Mouse (Mus musculus) cortical plate, adult 2 months (tissue): Measurements from ENCODE around the gene Cemip2. TPM values are rescaled to one million over a fixed set of nuclear protein-coding genes. Genes with fewer than 3 reads are reported as not detected.

Experiments
- H3K27ac ChIP-seq: fragments of 200-500 bp; 2 replicates; pipeline ENCODE4 v1.5.1; 2012; ENCODE audit warnings: low read length, control low read depth, inconsistent platforms; ENCODE audit not compliant: insufficient read depth
- H3K4me1 ChIP-seq: fragments of 200-500 bp; 2 replicates; pipeline ENCODE4 v1.6.1; 2011; ENCODE audit warnings: low read length; ENCODE audit not compliant: control insufficient read depth, insufficient read depth
- H3K4me3 ChIP-seq: fragments of 200-500 bp; 2 replicates; pipeline ENCODE4 v1.5.1; 2011; ENCODE audit warnings: mild to moderate bottlenecking, low read length, control low read depth; ENCODE audit not compliant: insufficient read depth
- CTCF ChIP-seq: fragments of 200-500 bp; IDR thresholded peaks from 2 replicates; pipeline ENCODE4 v1.5.1; 2011; ENCODE audit warnings: mild to moderate bottlenecking, control low read depth, low read length; ENCODE audit not compliant: insufficient read depth; ENCODE audit errors: extremely low read depth
- POLR2A ChIP-seq: fragments of 200-500 bp; IDR thresholded peaks from 2 replicates; pipeline ENCODE4 v1.6.1; 2011; ENCODE audit warnings: mild to moderate bottlenecking, low read length, control low read depth; ENCODE audit not compliant: insufficient read depth; ENCODE audit errors: extremely low read depth
- polyA plus RNA-seq: library from polyadenylated mRNA; depleted of rRNA; stranded (reverse); fragments of >200 nt; gene quantifications from 2 replicates; pipeline ENCODE4 v1.2.3, GENCODE M21; 2012

The Cemip2 gene
- polyA plus RNA-seq, 1 experiment, result 5.6 TPM

DNA sequence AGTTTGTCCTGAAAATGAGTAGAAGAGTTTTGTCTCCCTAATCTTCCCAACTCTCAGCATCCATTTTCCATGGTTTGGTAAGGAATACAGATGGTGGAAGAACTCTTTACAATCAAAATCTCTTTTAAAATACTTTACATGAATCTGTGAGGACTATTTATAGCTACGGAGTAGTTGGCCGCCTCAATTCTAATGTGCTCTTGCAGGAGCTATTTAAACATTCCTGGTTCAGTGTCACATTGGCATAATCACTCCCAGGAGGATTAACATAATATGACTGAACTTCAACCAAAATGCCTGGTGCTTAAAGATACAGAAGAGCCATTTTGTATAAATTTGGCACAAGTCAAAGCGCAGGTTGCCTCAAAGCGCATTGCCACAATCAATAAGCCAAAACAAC, 2.5 kb upstream of the Cemip2 start:
- Histone ChIP-seq H3K4me3 (no peak overlapping the region), H3K4me1 (peaks cover 3% of the 10 kb centered on the region; the same call in 1 of the 2 replicates), H3K27ac (no peak overlapping the region)
- TF ChIP-seq POLR2A, result no peak
- no peak for TF ChIP-seq CTCF

DNA sequence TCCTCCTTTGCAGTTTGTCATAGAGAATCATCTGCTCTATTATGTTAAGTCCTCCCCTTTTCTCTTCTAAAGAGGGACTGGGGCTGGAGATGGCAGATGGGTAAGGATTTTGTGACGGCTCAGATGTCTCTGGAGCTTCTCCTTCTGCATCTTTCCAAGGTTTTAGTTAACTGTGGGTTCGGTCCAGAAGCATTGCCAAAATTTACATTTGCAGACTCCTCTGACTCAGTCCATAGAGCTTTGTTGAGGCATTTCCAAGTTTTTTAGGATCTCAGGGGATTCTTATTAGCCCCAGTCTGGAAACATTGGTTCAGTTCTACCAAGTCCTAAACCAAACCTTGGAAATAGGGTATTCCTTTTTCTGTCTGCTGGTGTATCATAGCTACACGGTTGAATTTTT, 1.5 kb upstream of the Cemip2 start:
- no peak overlapping the region for H3K27ac ChIP-seq
- no peak overlapping the region for H3K4me3 ChIP-seq
- peaks cover 4% of the 10 kb centered on the region; the same call in 1 of the 2 replicates for H3K4me1 ChIP-seq
- TF ChIP-seq CTCF, result no peak
- no peak for TF ChIP-seq POLR2A

DNA sequence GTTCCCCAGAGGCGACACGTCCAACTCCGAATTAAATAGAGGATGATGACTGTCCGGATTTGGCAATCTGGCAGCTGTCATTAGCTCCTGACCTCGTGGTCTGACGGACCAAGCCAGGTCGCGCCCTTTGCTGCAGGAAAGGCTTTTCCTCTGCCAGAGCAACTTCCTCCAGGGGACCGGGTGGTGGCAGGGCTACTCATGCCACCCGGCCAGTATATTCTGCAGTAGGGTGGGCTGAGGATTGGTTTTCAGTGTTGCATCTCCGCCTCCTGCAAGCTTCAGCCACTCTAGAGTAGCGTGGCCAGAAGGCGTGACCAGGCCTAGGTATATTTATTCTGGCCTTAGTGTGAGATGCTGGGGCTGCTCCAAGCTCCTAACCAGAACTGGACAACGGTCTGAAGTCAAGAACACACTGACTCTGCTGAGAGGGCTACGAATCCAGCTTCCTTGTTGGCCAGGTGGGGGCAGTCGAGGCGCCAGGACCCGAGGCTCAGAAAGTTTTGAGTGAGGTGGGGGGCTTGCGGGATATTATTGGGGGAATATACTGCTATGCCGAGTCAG, 891 bp upstream of the Cemip2 start:
- H3K4me3 ChIP-seq, result no peak overlapping the region; the same call in 1 of the 2 replicates
- no peak overlapping the region for H3K27ac ChIP-seq
- no peak for TF ChIP-seq POLR2A
- 0 out of 2 replicates have a peak, but pooled peaks have one; percentile 9 for TF ChIP-seq CTCF
- H3K4me1 ChIP-seq, result peaks cover 4% of the 10 kb centered on the region; the same call in 1 of the 2 replicates

DNA sequence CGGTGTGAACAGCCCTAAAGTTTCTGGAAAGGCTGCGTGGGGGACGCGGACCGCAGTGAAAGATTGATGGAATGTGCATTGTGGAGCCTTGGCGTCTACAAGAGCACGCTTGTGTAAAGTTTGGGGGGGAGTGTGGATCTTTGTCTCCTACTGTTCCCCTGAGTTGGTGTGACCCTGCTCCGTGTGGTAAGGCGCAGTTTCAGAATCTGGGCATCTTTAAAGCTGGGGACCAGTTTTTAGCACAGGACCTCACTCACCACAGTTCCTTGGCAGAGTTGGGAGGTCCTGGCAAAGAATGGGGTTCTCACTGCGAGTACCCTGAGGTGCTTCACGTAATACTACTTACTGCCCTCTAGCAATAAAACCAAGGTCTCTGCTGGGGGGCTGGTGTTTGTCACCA, 964 bp downstream of the Cemip2 start:
- Histone ChIP-seq H3K27ac (no peak overlapping the region), H3K4me1 (peaks cover 4% of the 10 kb centered on the region; the same call in 1 of the 2 replicates), H3K4me3 (peak overlapping the region; percentile 77)
- TF ChIP-seq CTCF (no peak), POLR2A (no peak)

DNA sequence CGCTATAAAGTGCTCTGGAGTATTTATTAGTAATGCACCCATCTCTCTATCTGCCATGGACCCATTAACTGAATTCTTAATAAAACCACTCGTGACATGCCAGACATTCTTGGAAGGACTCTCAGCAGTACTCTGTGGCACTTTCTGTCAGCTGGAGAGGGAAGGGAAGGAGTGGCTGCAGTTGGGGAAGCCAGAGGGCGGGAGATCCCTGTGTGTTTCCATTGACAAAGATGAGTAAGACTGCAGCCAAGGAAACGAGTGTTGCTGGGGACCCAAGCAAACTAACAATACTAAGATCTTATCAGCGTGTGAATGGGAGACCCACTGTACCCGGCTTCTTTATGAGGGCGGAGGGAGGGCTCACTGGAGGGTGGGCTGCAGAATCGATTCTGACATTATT, 2.5 kb downstream of the Cemip2 start:
- TF ChIP-seq CTCF (no peak), POLR2A (no peak)
- H3K4me1 ChIP-seq, result peaks cover 5% of the 10 kb centered on the region; the same call in 1 of the 2 replicates
- no peak overlapping the region; the same call in 1 of the 2 replicates for H3K4me3 ChIP-seq
- no peak overlapping the region for H3K27ac ChIP-seq

DNA sequence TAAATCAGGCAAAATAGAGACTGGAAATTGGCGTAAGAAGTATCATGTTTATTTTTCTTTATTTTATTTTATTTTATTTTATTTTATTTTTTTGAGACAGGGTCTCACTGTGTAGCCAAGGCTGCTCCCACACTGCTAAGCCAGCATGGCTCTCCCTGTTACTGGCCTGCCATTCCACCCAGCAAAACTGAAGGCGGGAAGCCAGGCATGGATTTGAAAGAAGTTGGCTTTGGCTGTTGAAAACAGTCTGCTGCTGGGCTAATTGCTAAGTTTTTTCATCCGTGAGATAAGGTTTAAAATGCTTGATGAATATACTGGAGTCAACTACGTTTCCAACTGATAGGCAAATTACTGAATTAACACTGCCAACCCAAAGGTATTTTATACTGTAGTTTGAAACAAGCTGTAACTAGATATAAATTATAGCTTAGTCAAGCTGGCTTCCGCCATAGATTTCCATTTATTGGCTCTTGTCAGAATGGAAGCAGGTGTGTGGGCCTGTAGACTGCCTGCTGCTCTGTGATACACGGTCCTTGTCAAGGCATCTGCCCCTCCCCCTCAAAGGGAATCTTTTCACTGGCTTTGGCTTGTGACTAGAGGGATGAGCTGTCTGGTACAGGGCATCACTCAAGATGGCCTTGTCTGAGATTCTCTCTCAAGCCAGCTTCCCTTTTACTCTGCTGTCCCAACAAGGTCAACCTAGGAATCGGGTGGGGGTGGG, 3.1 kb downstream of the Cemip2 start:
- TF ChIP-seq CTCF (no peak), POLR2A (no peak)
- H3K27ac ChIP-seq, result no peak overlapping the region
- peaks cover 5% of the 10 kb centered on the region; the same call in 1 of the 2 replicates for H3K4me1 ChIP-seq
- H3K4me3 ChIP-seq, result no peak overlapping the region

DNA sequence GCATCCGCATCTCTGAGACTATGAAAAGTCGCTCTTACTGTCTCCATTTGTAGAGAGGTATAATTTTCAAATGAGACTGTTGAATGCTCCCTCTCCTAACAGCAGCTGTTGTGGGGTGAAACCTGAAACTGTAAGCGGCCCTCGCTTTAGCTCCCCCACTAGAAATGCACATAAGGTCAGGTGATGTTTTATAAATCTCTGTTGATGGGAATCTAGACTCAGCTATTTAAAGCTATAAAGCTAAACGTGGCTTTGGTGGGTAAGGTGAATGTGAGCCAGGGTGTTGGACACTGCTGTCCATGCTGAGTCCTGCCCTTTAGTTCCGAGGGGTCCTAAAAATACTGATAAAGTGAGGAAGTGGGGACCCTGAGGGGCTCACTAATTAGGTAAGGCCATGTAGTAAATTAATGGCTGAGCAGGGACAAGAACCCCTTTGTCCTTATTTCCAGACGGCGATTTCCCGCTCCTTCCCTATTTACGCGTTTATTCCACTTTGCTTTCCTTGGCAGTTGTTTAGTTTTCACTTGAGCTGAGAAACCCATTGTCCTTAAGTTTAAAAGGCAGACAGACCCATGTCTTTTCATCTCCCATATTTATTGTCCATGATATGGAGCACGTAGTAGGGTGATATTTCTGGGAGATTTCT, 3.8 kb downstream of the Cemip2 start:
- Histone ChIP-seq H3K4me1 (peaks cover 5% of the 10 kb centered on the region; the same call in 1 of the 2 replicates), H3K27ac (no peak overlapping the region), H3K4me3 (no peak overlapping the region)
- TF ChIP-seq CTCF (no peak), POLR2A (no peak)

DNA sequence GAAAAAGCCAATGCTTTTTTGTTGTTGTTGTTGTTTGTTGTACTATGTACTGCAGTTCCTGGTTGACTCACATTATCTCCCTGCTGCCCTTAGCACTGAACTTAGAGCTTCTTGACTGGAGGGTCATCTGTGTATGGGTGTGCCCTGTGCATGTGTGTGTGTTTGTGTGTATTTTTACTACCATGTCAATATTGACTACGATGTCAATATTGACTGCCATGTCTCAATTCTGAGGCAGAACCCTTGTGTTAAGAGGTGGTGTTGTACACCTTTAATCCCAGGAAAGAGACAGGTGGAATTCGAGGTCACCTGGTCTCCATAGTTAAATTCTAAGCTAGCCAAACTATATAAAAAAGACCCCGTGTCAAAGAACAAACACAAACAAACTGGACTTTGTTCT, 5.6 kb downstream of the Cemip2 start:
- peaks cover 7% of the 10 kb centered on the region; the same call in 1 of the 2 replicates for H3K4me1 ChIP-seq
- no peak overlapping the region for H3K27ac ChIP-seq
- TF ChIP-seq POLR2A (no peak), CTCF (no peak)

DNA sequence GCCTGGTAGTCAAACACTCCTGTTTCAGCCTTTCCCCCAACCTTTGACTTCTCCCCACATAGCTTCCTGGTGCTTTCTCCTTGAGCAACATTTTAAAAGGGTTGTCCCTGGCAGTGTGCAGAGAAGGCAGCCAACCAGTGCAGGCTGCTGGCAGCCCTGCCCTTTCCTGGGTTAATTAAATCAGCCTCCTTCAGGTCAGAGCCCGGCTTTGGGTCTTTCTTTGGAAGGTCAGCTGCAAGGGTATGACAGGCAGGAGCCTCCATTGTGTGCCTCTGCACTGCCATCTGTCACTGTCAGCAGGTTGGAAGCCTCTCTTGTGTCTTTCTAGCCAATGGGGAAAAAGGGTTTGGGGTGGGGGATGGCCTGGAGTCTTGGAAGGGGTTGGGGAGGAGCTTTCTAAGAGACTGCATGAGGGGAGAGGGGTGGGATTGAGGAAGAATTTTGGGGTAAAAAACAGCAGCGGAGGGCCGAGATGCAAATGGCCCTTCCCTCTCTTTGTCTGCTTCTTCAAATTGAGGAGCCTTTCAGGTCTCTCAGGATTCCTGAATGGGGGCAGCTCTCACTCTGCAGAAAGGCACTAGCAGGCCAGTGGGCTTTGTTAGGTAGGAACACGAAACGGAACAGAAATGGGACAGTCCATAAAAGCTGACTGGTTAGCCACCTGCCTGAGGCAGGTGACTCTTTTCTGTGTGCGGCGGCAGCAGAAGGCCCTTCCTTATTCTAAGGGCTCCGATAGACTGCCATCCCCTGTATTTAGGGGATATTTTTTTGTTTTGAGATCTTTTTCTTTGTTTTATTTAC, 6.4 kb downstream of the Cemip2 start:
- Histone ChIP-seq H3K4me1 (peaks cover 7% of the 10 kb centered on the region; the same call in 1 of the 2 replicates), H3K4me3 (no peak overlapping the region)
- TF ChIP-seq POLR2A, result no peak

More for the DNA sequence above, 5.6 kb downstream of the Cemip2 start:
- no peak overlapping the region for H3K4me3 ChIP-seq

DNA sequence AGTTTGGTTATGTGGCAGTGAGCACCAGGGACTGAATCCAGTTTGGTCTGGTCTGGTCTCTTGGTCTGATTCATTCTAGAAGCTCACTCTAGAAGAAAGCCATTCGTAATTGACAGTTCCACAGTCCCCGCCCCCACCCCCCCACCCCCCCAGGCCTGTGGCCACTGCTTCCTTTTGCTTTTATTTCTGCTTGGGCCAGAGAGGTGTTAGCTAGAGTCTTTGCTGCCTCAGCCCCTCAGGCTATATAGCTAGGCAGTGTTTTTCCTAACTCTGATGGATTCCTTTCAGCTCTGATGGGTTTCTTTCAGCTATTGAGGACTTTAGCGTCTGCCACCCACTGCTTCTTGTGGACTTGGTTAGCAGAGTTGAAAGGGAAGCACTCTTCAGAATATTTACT, 7.0 kb downstream of the Cemip2 start:
- no peak overlapping the region for H3K4me3 ChIP-seq
- H3K4me1 ChIP-seq, result peaks cover 5% of the 10 kb centered on the region; the same call in 1 of the 2 replicates
- TF ChIP-seq CTCF, result no peak
- TF ChIP-seq POLR2A, result no peak
- H3K27ac ChIP-seq, result no peak overlapping the region

More for the DNA sequence above, 6.4 kb downstream of the Cemip2 start:
- H3K27ac ChIP-seq, result no peak overlapping the region
